Mouse (Mus musculus) bone marrow, adult 2 months (tissue): ENCODE data around the gene Krtdap. TPM values are rescaled to one million over a fixed set of nuclear protein-coding genes. Genes with fewer than 3 reads are reported as not detected.

Experiments
- H3K27ac ChIP-seq: fragments of 200-500 bp; 2 replicates; pipeline ENCODE4 v1.5.1; 2012; ENCODE audit warnings: low read depth, mild to moderate bottlenecking, control low read depth, inconsistent platforms, low read length; ENCODE audit not compliant: control insufficient read depth, poor library complexity, insufficient read depth
- H3K4me1 ChIP-seq: fragments of 200-500 bp; 2 replicates; pipeline ENCODE4 v1.6.1; 2011; ENCODE audit warnings: low read length; ENCODE audit not compliant: control insufficient read depth, insufficient read depth
- H3K4me3 ChIP-seq: fragments of 200-500 bp; replicated peaks from 2 replicates; pipeline ENCODE3; 2011; ENCODE audit warnings: mild to moderate bottlenecking, low read depth, low read length, control low read depth; ENCODE audit not compliant: control insufficient read depth
- CTCF ChIP-seq: fragments of 200-500 bp; IDR thresholded peaks from 2 replicates; pipeline ENCODE4 v1.5.1; 2011; ENCODE audit warnings: low read length, control low read depth; ENCODE audit not compliant: control insufficient read depth, insufficient read depth
- POLR2A ChIP-seq: fragments of 200-500 bp; IDR thresholded peaks from 2 replicates; pipeline ENCODE4 v1.6.1; 2011; ENCODE audit warnings: low read depth, mild to moderate bottlenecking, control low read depth, low read length, borderline replicate concordance; ENCODE audit not compliant: control insufficient read depth
- WGBS: fragments of 180-500 bp; shearing (Covaris S2); methylation state at CpG from one replicate; pipeline ENCODE4 v1.1.7; 2018; 5-methylcytosine and 5-hydroxymethylcytosine counted together
- polyA plus RNA-seq: library from polyadenylated mRNA; stranded (reverse); fragments of >200 nt; gene quantifications from 2 replicates; pipeline ENCODE4 v1.2.4, GENCODE M21; 2011; ENCODE audit warnings: low replicate concordance; ENCODE audit not compliant: missing spikeins, insufficient read depth, insufficient read length

The Krtdap gene
- polyA plus RNA-seq, 1 experiment = not detected

DNA sequence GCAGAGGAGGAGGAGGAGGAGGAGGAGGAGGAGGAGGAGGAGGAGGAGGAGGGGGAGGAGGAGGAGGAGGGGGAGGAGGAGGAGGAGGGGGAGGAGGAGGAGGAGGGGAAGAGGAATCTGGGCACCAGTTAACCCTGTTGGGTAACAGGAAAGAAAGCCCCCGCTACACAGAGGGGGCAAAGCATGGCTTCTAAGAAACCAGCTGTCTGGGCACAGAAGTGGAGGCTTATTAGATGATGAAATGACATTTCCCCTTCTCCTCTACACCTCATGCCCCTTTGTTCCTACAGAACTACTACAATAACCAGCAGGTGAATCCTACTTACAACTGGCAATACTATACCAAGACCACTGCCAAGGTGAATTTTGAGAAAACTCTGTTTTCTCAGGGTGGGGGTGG, 9.8 kb upstream of the Krtdap start:
- WGBS = 21% methylated on average over 1 of the region's 1 CpGs
- H3K4me1 ChIP-seq = no peaks in the 10 kb centered on the region; the same call in 1 of the 2 replicates
- no peak overlapping the region for H3K27ac ChIP-seq
- TF ChIP-seq POLR2A (no peak), CTCF (no peak)
- H3K4me3 ChIP-seq = no peak overlapping the region

DNA sequence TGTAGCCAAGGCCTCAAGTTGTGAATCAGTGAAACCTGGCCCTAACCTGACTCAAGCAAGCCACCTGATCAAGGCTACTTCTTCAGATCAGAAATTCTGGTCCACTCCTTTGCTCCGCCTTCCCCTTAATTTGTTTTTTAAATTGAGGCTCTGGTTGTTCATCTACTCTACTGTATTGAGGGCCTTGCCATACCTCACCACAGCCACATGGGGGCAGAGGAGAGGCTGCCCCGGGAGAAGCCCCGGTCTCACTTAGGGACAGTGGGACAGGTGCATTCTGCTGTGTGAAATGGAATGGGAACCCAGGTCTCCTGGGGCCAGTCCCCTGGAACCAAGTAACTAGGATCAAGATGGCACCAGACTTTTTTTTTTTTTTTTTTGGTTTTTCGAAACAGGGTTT, 5.9 kb upstream of the Krtdap start:
- no peaks in the 10 kb centered on the region for H3K4me1 ChIP-seq
- TF ChIP-seq CTCF (peak; percentile 69), POLR2A (no peak)
- no peak overlapping the region for H3K4me3 ChIP-seq
- no peak overlapping the region for H3K27ac ChIP-seq
- 41% methylated on average over 4 of the region's 4 CpGs for WGBS

DNA sequence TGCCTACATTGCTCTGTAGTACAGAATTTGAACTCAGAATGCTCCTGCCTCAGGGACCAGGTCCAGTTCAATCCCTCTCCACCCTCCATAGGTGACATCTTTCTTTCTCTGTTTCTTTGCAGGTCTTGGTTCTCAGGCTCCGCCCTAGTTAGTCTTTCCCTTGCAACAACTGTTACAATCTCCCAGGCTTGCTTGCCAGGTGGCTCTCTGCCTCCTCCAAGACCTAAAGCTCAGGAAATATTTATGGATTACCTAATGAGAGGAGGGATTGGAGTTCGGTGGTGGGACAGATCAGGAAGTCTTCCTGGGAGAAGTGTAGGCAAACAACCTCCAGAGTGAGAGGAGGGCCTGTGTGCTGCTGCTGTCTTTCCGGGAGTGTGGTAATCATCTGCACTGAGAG, 5.0 kb upstream of the Krtdap start:
- no peak overlapping the region for H3K27ac ChIP-seq
- H3K4me3 ChIP-seq = no peak overlapping the region
- no peaks in the 10 kb centered on the region for H3K4me1 ChIP-seq
- TF ChIP-seq CTCF (no peak), POLR2A (no peak)
- WGBS = 51% methylated on average over 3 of the region's 3 CpGs

DNA sequence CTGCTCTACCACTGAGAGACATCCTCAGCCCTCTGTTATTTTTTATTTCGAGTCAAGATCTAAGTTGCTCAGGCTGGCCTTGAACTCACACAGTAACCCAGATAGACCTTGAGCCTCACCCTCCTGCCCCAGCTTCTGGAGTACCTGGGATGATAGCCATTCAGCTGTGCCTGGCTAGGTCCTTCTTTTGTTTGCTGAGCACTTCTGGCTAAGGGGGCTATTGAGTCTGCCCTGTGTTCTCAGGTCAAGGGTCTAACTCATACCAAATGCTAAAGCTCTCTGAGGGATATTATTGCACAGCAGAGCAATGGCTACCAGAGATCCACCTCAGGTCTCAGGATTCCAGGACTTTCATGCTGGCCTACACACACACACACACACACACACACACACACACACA, 2.5 kb upstream of the Krtdap start:
- Histone ChIP-seq H3K27ac (no peak overlapping the region), H3K4me3 (no peak overlapping the region), H3K4me1 (no peaks in the 10 kb centered on the region)
- TF ChIP-seq CTCF (no peak), POLR2A (no peak)
- 76% methylated on average over 1 of the region's 1 CpGs for WGBS

DNA sequence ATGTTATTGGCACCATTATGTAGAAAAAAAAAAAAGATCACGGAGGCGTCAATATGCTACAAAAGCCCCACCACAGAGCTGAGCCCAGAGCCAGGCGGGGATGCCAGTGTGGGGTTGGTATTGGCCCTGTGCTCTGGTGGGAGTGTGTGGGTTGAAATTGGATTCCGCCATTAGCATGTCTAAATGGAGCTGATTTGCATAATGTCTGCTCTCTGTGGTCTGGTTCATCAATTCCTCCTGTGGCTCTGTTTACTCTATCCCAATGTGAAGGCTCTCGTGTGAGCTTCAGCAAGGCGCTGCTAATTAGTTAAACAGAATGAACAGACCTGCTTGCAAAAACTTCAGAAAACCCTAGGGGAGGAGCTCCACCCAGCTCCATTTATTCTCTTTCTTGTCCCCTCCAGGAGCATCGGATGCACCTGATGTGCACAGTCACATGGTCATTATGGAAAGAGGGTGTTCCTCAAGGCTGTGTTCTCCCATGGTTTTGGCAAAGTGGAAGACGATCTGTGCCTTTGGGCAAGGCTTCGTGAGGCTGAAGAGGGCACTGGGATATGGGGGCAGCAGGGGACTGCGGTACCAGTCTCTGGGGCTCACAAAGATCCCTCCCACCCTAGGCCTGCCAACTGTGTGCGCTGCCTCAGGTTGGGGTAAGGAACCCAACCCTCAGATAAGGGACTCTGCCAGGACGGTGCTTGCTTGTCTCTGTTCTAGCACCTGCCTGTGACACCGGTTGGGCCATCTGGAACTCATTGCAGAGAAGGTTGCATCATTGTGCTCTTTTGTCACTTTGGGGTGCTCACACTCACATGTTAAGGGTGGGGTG, 1.8 kb upstream of the Krtdap start:
- Histone ChIP-seq H3K4me1 (no peaks in the 10 kb centered on the region), H3K27ac (no peak overlapping the region), H3K4me3 (no peak overlapping the region)
- whole genome bisulfite sequencing = 75% methylated on average over 13 of the region's 13 CpGs
- TF ChIP-seq CTCF (no peak), POLR2A (no peak)

DNA sequence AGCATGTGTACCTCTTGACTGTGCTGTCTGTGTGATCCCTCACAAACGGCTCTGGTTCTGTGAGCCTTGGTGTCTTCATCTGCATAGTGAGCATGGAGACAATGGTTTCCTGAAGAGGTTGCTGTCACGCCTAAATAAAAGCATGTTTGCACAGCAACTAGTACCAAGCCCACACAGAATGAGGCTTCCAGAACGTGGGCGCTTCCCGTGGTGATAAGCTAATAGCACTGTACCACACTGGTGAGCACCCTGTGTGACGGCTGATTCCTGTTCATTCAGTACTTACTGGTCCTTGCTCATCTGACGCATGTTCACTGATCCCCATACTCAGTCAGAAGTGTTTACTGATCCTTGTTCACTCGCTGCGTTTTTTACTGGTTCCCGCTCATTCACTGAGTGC, 2.4 kb downstream of the Krtdap start:
- H3K4me3 ChIP-seq = no peak overlapping the region
- H3K4me1 ChIP-seq = no peaks in the 10 kb centered on the region
- WGBS = 78% methylated on average over 10 of the region's 10 CpGs
- TF ChIP-seq CTCF (no peak), POLR2A (no peak)
- H3K27ac ChIP-seq = no peak overlapping the region

DNA sequence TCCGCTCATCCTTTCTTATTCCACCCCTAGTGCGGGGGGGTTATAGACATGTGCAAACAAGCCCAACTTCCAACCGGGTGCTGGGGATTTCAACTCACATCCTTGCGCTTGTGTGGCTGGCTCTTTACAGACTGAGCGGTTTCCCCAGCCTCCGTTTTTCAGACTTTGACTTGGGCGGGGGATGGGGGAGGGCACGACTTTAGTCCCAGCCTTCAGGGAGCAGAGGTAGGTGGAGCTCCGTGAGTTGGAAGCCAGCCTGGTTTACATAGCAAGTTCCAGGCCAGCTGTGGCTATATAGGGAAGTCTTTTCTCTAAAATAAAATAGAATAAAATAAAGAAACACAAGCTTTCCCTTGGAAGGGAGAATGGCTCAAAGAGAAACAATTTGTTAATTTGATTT, 4.2 kb downstream of the Krtdap start:
- no peak overlapping the region for H3K4me3 ChIP-seq
- no peaks in the 10 kb centered on the region for H3K4me1 ChIP-seq
- TF ChIP-seq POLR2A (no peak), CTCF (no peak)
- 22% methylated on average over 9 of the region's 9 CpGs for WGBS
- H3K27ac ChIP-seq = no peak overlapping the region

DNA sequence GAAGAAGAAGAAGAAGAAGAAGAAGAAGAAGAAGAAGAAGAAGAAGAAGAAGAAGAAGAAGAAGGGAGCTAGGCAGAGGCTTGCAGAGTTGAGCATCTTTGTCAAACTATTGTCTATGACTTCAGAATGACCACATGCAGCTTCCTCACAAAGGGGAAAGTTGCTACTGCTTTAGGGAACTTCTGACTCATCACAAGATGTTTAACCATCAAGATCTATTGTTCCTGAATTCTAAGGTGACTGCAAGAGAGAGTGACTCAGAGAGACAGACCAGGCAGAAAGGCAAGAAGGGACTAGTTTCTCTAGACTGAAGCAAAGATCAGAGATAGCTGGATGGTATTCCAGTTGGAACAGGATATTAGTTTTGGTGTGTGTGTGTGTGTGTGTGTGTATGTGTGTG, 7.2 kb downstream of the Krtdap start:
- no peak overlapping the region for H3K27ac ChIP-seq
- no peaks in the 10 kb centered on the region for H3K4me1 ChIP-seq
- TF ChIP-seq CTCF (no peak), POLR2A (no peak)
- no peak overlapping the region for H3K4me3 ChIP-seq

DNA sequence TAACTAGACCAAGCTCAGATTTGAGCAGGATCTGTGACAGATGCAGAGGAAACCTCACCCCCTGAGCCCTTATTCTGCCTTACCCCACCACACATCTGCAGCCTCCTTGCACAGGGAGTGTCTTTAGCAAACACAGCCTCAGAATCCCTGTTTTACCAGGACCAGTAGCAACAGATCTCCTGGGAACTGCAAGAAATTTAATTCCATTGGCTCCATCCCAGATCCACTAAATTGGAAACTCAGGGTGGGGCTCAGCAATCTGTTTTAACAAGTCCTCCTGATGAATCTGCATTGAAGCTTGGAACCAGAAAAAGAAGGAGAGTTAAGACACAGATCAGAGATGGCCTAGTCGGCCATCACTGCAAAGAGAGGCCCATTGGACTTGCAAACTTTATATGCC, 9.1 kb downstream of the Krtdap start:
- H3K27ac ChIP-seq = no peak overlapping the region
- no peak for TF ChIP-seq CTCF
- TF ChIP-seq POLR2A = no peak
- 79% methylated on average over 1 of the region's 1 CpGs for WGBS
- no peak overlapping the region for H3K4me3 ChIP-seq
- H3K4me1 ChIP-seq = no peaks in the 10 kb centered on the region

DNA sequence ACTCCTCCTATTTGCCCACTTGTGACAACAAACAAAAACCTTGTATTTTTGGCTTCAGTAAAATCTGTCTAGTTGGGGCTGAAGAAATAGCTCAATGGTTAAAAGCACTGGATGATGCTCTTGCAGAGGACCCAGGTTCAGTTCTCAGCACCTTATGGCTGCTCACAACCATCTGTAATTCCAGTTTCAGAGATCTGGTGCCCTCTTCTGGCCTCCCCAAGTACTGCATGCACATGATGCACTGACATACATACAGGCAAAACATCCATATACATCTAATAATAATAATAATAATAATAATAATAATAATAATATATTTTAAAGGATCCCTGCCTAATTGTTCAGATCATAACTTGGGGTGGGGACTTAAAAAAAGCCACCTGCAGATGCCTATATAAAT, 13.0 kb downstream of the Krtdap start:
- no peak overlapping the region for H3K4me3 ChIP-seq
- H3K4me1 ChIP-seq = no peaks in the 10 kb centered on the region
- no peak for TF ChIP-seq CTCF
- TF ChIP-seq POLR2A = no peak
- no peak overlapping the region for H3K27ac ChIP-seq
